ENCODE assay signal across 8 mouse cellular contexts in the genomic region with DNA sequence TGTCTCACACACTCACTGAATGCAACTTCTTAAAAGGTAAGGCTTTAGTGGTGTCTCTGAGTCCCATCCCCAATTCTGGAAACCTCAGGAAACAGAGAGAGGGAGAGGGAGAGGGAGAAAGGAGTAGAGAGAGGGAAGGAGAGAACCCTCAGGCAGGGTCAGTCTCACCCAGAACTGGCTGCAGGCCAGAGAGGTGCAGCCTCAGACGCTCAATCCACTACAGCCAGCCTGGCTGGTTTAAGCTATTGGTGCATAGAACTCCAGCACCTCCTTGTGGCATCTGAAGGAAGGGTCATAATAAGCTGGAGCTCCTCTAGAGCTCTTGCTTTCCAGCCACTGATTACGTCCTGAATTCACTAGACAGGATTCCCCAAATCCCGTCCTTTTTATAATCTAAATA. TPM values are rescaled to one million over a fixed set of nuclear protein-coding genes. Genes with fewer than 3 reads are reported as not detected.
A peak's percentile ranks its signal among the peaks of the same experiment; 100 is the strongest.
DNase-seq lines count a peak whose midpoint lies in the region; ATAC-seq and TF ChIP-seq lines count a peak whose summit lies in the region.

No protein-coding gene starts in this region.

- H3K4me3 ChIP-seq in E14TG2a.4 (replicated peaks; ENCODE audit: low read length): no peak overlapping the region
- no peak overlapping the region for H3K4me3 ChIP-seq in heart, embryonic 12.5 days
- no peak overlapping the region for H3K4me3 ChIP-seq in kidney, embryonic 14.5 days (ENCODE audit: low read length)
- H3K4me3 ChIP-seq in liver, embryonic 16.5 days (ENCODE audit: low read depth, low read length): no peak overlapping the region

- peak; percentile 69 for TF ChIP-seq CTCF in E14TG2a.4 (conservative IDR thresholded peaks at IDR 0.05; ENCODE audit: low read length)

- peak; percentile 80 for DNase-seq in embryo, embryonic 11 days
- DNase-seq in ovary, postnatal 14 days (ENCODE audit: low spot score): peak; percentile 68
- peak; percentile 70 for DNase-seq in yolk sac, embryonic 10.5 days (ENCODE audit: low spot score)

- no peak overlapping the region for H3K9ac ChIP-seq in heart, embryonic 12.5 days
- H3K9ac ChIP-seq in kidney, embryonic 14.5 days (ENCODE audit: low read depth, low read length): no peak overlapping the region
- H3K9ac ChIP-seq in liver, embryonic 16.5 days (ENCODE audit: low read depth, low read length): no peak overlapping the region

- H3K27me3 ChIP-seq in E14TG2a.4 (ENCODE audit: insufficient read depth, low read length): peaks cover 20% of the 10 kb centered on the region
- H3K27me3 ChIP-seq in heart, embryonic 12.5 days (replicated peaks): no peaks in the 10 kb centered on the region
- H3K27me3 ChIP-seq in kidney, embryonic 14.5 days (ENCODE audit: control insufficient read depth, insufficient read depth, low read length): no peaks in the 10 kb centered on the region
- H3K27me3 ChIP-seq in liver, embryonic 16.5 days (ENCODE audit: control insufficient read depth, insufficient read depth, low read depth, low read length): peaks cover 6% of the 10 kb centered on the region

- H3K4me2 ChIP-seq in heart, embryonic 12.5 days: no peak overlapping the region
- H3K4me2 ChIP-seq in kidney, embryonic 14.5 days (replicated peaks; ENCODE audit: low read depth, low read length): no peak overlapping the region
- no peak overlapping the region for H3K4me2 ChIP-seq in liver, embryonic 16.5 days (ENCODE audit: low read depth, low read length)

- H3K27ac ChIP-seq in heart, embryonic 12.5 days (ENCODE audit: poor library complexity, severe bottlenecking): peak overlapping the region; percentile 76; the same call in 1 of the 2 replicates
- no peak overlapping the region for H3K27ac ChIP-seq in kidney, embryonic 14.5 days (ENCODE audit: low read depth, low read length)
- no peak overlapping the region for H3K27ac ChIP-seq in liver, embryonic 16.5 days (ENCODE audit: low read length)

- peaks cover 27% of the 10 kb centered on the region for H3K4me1 ChIP-seq in E14TG2a.4 (replicated peaks; ENCODE audit: low read depth, low read length)
- H3K4me1 ChIP-seq in heart, embryonic 12.5 days (replicated peaks): peaks cover 41% of the 10 kb centered on the region
- peaks cover 10% of the 10 kb centered on the region; the same call in 1 of the 2 replicates for H3K4me1 ChIP-seq in kidney, embryonic 14.5 days (ENCODE audit: control insufficient read depth, insufficient read depth, low read length)
- peaks cover 10% of the 10 kb centered on the region for H3K4me1 ChIP-seq in liver, embryonic 16.5 days (ENCODE audit: control insufficient read depth, low read depth, low read length)

- WGBS in heart, embryonic 12.5 days: 15% methylated on average over 3 of the region's 3 CpGs
- 26% methylated on average over 3 of the region's 3 CpGs for WGBS in kidney, embryonic 14.5 days
- WGBS in liver, embryonic 16.5 days (ENCODE audit: insufficient replicate concordance): 23% methylated on average over 3 of the region's 3 CpGs

- ATAC-seq in activated CD4-positive, CD25-positive, alpha-beta regulatory T cell, adult 4 months: peak; percentile 71
- peak; percentile 49 for ATAC-seq in heart, embryonic 12.5 days (ENCODE audit: insufficient number of reproducible peaks, low FRiP score)
- ATAC-seq in kidney, embryonic 14.5 days (ENCODE audit: low FRiP score, low TSS enrichment): peak; percentile 63; the same call in 1 of the 2 replicates
- ATAC-seq in liver, embryonic 16.5 days (ENCODE audit: low read depth): peak; percentile 58

- H3K36me3 ChIP-seq in E14TG2a.4 (ENCODE audit: insufficient read depth, low read length): peaks cover 28% of the 10 kb centered on the region
- H3K36me3 ChIP-seq in heart, embryonic 12.5 days: peaks cover 37% of the 10 kb centered on the region
- H3K36me3 ChIP-seq in kidney, embryonic 14.5 days (ENCODE audit: control insufficient read depth, insufficient read depth, low read length): peaks cover 28% of the 10 kb centered on the region
- peaks cover 5% of the 10 kb centered on the region for H3K36me3 ChIP-seq in liver, embryonic 16.5 days (ENCODE audit: control insufficient read depth, insufficient read depth)

- no peaks in the 10 kb centered on the region for H3K9me3 ChIP-seq in E14TG2a.4 (ENCODE audit: low read length)
- H3K9me3 ChIP-seq in heart, embryonic 12.5 days (replicated peaks): no peaks in the 10 kb centered on the region
- no peaks in the 10 kb centered on the region for H3K9me3 ChIP-seq in kidney, embryonic 14.5 days (ENCODE audit: control insufficient read depth, low read length)
- H3K9me3 ChIP-seq in liver, embryonic 16.5 days (replicated peaks; ENCODE audit: control insufficient read depth, low read length): no peaks in the 10 kb centered on the region

RNA-seq across cellular contexts. Expression of a gene that starts 1.0 kb away (rescaled TPM):
- polyA plus RNA-seq in activated CD4-positive, CD25-positive, alpha-beta regulatory T cell, adult 4 months (2017; shearing (Covaris generic)): 1 to 10 TPM in 1 of 2 experiments, under 1 TPM in 1; 0.66 to 1.1 TPM
- polyA plus RNA-seq in heart, embryonic 12.5 days (2016; fragmentation: Nextera tagmentation; extraction: Ambion mirVana): 236 and 253 TPM in 2 replicates
- 31.5 and 35.9 TPM in 2 replicates for polyA plus RNA-seq in kidney, embryonic 14.5 days (2014; fragmentation: Nextera tagmentation; extraction: Ambion mirVana)
- polyA plus RNA-seq in liver, embryonic 16.5 days (2015; fragmentation: Nextera tagmentation; extraction: Ambion mirVana): 6.2 and 9.5 TPM in 2 replicates

RNA-seq across cellular contexts. Expression of a gene that starts 18.2 kb away (rescaled TPM):
- polyA plus RNA-seq in activated CD4-positive, CD25-positive, alpha-beta regulatory T cell, adult 4 months (2017; shearing (Covaris generic)): 10 to 100 TPM; 36.5 to 43.0 TPM
- 48.5 and 53.5 TPM in 2 replicates for polyA plus RNA-seq in heart, embryonic 12.5 days (2016; fragmentation: Nextera tagmentation; extraction: Ambion mirVana)
- 26.8 and 42.3 TPM in 2 replicates for polyA plus RNA-seq in kidney, embryonic 14.5 days (2014; fragmentation: Nextera tagmentation; extraction: Ambion mirVana)
- 18.5 and 20.5 TPM in 2 replicates for polyA plus RNA-seq in liver, embryonic 16.5 days (2015; fragmentation: Nextera tagmentation; extraction: Ambion mirVana)

RNA-seq across cellular contexts. Expression of a gene that starts 30.2 kb away (rescaled TPM):
- polyA plus RNA-seq in activated CD4-positive, CD25-positive, alpha-beta regulatory T cell, adult 4 months (2017; shearing (Covaris generic)): 10 to 100 TPM; 26.5 to 29.6 TPM
- 43.6 and 45.0 TPM in 2 replicates for polyA plus RNA-seq in heart, embryonic 12.5 days (2016; fragmentation: Nextera tagmentation; extraction: Ambion mirVana)
- polyA plus RNA-seq in kidney, embryonic 14.5 days (2014; fragmentation: Nextera tagmentation; extraction: Ambion mirVana): 54.0 and 74.3 TPM in 2 replicates
- 15.0 and 16.0 TPM in 2 replicates for polyA plus RNA-seq in liver, embryonic 16.5 days (2015; fragmentation: Nextera tagmentation; extraction: Ambion mirVana)

RNA-seq across cellular contexts. Expression of a gene that starts 30.6 kb away (rescaled TPM):
- 10 to 100 TPM; 13.9 to 18.5 TPM for polyA plus RNA-seq in activated CD4-positive, CD25-positive, alpha-beta regulatory T cell, adult 4 months (2017; shearing (Covaris generic))
- 19.4 and 19.7 TPM in 2 replicates for polyA plus RNA-seq in heart, embryonic 12.5 days (2016; fragmentation: Nextera tagmentation; extraction: Ambion mirVana)
- polyA plus RNA-seq in kidney, embryonic 14.5 days (2014; fragmentation: Nextera tagmentation; extraction: Ambion mirVana): 7.8 and 16.2 TPM in 2 replicates
- polyA plus RNA-seq in liver, embryonic 16.5 days (2015; fragmentation: Nextera tagmentation; extraction: Ambion mirVana): 7.2 and 8.4 TPM in 2 replicates
